Mouse (Mus musculus): ENCODE data around the gene Galnt4.

The Galnt4 gene

DNA sequence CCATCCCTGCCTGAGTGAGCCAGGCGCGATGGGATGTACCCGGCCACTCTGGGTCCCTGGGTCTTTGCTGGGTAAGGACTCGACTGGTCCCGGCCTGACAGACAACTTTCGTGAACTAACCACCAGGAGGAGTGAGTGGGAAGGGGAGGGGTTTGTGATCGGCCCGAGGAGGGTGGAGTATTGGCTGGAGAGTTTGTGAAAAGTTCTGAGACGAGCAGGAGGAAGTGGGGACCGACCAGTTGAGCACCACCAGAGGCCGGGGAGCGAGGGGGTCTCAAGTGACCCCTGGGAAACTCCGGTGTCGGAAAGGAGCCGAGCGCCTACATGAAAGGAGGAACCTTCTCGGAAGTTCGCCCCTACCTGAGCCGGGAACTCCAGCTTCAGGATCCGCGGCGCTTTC, at the start of gene Galnt4:
Galnt4 (plus strand) TSS at position 196 of the 400 bp plus-strand sequence.
- DNase-seq (ENCODE audit: low spot score in 2 of 2) = peak; percentile 60 to 76

DNA sequence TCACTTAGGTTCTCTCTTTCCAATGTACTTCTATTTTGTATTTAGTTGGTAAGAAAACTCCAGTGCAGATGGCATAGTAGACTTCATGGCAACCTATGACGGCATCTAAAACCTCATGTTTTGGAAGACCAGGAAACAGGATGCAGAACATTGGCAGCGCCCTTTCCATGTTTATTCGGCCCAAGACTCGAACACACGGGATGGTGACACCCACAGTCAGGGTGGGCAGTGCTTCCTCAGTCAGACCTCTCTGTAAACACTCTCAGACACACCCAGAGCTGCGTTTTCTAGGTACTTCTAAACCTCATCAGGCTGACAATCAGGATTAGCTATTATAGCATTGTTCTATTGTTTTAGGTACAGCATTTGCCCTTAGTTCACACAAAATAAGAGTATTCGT, 47.4 kb upstream of the Galnt4 start:
- DNase-seq (ENCODE audit: low spot score in 2 of 2) = no peak

DNA sequence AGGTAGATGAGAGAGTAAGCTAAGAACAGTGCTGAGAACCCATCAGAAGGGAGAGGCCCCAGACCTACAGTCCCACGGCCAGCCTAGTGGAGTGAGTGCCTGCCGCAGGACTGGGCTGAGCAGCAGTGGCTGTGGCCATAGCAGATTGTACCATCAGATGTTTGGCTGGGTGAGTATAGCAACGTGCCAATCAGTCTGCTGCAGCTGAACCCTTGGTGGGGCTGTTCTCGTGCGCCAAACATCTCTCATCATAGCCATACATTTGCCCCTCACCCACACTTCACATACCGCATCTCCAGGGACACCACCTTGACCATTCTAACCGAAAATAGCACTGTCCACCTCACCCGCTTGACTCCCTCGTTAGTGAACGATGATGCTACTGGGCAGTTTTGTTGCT, 46.5 kb upstream of the Galnt4 start:
- no peak for DNase-seq (ENCODE audit: low spot score in 2 of 2)

DNA sequence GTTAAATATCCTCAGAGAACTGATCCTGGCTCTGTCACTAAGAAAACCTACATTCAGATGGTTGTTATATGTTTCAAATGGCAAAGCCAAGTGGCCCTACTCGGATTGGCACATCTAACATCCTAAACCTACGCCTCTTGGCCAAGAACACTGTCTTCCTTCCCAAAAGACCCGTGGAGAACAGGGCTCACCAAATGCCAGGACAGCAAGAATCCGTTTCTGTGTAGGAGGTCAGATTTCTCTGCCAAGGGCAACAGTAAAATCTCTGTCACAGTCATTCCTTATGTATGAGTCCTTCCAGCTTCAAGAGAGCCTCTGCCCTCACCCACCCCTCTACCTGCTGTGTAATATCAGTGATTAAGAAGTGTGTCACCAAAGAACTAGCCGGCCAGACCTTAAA, 45.4 kb upstream of the Galnt4 start:
- no peak for DNase-seq (ENCODE audit: low spot score in 2 of 2)

DNA sequence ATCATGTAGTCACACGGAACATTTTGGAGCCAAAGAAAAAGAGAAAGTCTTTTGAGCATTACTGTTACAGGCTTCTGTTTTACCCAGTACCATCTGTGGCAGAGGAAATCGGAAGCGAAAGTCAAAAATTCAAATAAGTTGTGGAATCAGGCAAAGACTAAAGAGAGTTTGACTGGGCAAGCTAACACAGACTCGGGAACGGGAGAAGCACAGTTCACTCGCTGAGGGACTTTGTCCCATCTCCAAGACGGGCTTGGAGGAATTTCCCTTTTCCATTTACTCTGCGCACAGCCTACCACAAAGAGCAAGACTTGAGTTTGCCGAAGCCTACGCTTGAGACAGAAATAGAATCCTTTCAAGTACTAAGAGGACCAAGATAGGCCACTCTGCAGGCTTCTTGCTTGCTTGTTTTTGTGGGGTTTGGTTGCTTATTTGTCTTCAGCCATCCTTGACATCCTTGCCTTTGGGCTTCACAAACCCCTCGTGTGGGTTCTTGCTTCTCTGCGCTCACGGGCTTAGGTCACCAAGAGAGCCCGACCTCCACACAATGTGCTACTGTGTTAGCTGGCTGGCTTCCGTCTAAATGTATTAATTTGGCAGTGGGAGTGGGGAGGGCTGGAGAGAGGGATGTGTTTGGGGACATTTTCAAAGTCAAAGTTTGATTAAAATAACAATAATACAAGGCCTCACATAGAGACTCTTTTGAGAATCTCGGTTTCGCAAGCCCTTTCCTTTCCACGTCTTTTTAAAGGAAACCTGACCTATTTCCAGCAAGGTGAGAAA, 31.7 kb upstream of the Galnt4 start:
- DNase-seq (ENCODE audit: low spot score in 2 of 2) = no peak

DNA sequence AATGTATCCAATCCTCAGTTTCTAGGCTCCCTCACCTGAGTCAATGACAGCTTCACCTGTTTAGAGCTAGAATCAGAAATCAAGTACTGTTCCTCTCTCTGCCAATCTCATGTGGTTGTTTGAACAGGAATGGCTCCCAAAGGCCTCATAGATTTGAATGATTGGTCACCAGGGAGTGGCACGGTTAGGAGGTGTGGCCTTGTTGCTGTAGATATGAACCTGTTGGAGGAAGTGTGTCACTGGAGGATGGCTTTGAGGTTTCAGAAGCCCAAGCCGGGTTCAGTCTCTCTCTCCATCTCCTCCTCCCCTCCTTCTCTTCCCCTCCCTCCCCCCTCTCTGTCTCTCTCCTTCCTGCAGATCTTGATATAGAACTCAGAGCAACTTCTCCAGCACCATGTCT, 29.3 kb upstream of the Galnt4 start:
- no peak for DNase-seq (ENCODE audit: low spot score in 2 of 2)

DNA sequence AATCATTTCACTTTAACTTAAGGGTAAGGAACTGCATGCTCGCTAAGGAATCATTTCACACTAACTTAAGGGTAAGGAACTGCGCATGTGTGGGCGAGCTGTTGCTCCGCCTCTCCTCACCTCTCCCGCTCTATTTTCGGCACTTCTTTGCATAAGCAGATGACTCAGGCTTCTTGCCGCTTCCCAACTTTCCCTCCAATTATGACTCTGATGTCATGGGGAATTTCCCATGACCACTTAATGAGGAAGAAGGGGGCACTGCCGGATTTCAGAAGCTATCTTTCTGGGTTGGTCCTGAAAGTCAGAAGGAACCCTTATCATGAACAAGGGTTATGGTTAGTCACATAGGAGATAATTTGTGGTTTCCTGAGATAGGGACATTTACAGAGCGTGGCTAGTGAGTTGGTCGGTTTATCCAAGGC, 26.4 kb upstream of the Galnt4 start:
- DNase-seq (ENCODE audit: low spot score in 2 of 2) = no peak

DNA sequence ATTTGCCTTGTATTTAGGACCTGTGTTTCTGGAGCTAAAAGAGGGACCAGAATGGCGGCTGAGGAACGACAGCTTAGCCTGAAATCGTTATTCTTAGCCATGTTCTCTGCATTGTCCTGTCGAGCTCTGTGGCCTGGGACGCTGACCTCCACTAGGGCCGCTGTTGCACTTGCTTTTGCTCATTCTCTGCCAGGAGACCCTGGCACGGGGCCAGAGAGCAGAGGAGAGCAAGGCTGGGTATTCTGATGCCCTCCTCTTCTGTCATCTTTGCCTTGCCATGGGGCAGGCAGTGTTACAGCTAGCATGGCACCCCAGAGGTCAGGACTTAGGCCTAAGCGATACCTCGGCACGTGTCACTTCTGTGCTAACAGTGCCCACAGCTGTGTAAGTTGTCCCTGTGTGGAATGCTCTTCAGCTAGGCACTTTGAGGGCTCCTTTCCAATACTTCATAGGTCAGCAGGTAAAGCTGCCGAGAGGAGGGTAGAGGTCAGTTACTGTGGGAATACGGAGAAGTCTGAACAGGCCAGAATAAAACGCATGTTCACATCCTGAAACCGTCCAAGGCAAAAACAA, 24.4 kb upstream of the Galnt4 start:
- no peak for DNase-seq (ENCODE audit: low spot score in 2 of 2)

DNA sequence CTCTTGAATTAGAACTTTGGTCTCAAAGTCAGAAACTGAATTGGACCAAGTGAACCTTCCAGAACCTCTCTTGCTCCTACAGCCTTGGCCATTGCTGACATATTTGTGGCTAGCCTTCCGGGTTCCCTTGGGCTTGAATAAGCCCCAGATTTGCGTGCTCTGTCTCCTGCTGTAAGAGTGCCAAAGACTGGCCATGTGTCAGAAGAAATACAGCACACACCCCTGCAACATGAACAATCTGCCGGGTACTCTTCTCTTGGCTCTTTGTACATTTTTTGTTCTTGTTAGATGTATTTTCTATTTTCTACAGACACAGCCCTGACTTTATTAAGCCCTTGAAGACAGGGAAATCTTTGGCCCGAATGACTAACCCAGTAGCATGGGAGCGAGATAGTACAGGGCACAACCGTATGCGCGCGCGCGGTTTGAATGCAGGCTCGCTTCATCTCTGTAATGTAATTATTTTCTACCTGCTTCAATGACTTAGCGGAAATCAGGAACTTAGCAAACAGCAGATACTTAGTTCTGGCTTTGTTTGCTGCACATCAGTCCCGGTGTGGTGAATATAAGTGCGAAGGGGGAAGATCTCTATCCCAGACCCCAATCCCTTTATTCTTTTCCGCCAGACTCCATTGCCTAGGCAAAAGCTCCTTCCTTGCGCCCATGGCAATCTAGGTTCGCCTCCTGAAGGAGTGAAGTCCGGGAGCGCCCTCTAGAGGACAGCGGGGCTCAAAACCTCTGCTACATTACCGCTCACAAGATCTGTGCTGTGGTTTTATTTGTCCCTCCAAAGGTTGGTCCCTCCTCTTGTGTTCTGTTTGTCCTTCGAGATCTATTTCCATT, 23.3 kb upstream of the Galnt4 start:
- peak; percentile 40 to 68 for DNase-seq (ENCODE audit: low spot score in 2 of 2)

DNA sequence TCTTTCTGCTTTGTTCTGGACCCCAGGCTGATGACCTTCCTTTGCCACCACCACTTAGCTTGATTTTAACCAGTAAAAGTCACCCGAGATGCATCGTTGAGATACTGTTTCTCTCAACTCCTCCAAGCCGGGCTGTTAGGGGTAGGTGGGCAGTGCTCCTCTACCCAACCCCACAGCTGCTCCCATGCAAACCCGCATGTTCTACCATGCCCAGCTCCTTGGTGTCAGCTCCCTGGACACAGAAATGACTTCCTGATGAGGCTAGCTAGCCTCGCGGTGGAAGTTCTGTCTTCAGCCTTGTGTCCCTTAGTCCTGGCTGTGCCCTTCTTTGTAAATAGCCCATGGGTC, 22.7 kb upstream of the Galnt4 start:
- DNase-seq (ENCODE audit: low spot score in 2 of 2) = no peak

DNA sequence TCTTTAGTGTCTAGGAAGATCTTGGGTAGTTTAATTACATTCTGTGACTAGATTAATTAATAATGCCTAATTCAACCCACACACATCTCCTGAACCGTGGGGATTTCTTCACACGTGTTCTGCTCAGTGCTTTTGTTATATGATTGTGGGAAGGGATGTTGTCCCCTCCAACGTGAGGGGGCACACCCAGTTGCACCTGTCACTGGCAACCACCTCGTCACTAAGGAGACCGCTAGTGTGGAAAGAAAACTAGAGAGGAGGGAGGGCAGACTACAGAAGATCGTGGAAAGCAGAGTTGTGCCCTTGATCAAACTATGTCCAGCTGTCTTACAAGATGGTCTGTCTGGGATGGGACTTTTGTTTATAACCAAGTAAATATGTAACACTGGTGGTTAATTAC, 21.9 kb upstream of the Galnt4 start:
- DNase-seq (ENCODE audit: low spot score in 2 of 2) = no peak

DNA sequence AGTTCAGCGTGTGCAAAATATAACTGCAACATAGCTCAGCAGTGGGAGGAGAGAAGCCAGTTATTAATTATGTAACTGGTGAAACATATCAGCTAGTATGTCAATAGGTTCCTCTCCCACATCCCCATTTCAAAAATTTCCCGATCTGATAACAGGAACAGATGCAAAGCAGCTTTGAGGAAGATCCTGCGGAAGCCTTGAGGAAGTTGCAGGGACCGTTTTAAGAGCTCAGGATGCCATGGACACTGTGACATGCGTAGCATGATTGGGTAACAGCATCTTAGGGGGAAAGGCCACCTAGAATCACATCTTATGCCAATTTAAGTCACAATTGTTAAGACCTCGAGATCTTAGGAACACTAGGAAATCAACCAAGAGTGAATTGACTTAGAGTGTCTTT, 18.1 kb upstream of the Galnt4 start:
- no peak for DNase-seq (ENCODE audit: low spot score in 2 of 2)

DNA sequence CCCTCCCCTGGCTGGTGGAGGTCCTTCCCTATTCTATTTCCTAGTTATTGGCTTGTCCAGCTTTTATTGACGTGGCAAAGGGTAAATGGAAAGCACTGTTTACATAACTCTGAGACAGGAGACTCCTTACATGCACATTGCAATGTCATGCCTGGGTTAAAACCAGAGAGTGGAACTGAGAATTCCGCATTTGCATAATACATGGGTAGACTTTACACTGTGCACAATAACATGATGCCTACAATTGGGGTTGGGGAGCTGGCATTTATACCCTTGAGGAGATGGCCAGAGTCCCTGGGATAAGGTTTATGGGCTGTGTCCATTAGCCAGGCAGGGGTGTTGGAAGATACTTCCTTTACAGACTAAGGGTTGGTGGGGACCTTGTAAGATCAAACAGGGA, 14.6 kb upstream of the Galnt4 start:
- DNase-seq (ENCODE audit: low spot score in 2 of 2) = no peak

DNA sequence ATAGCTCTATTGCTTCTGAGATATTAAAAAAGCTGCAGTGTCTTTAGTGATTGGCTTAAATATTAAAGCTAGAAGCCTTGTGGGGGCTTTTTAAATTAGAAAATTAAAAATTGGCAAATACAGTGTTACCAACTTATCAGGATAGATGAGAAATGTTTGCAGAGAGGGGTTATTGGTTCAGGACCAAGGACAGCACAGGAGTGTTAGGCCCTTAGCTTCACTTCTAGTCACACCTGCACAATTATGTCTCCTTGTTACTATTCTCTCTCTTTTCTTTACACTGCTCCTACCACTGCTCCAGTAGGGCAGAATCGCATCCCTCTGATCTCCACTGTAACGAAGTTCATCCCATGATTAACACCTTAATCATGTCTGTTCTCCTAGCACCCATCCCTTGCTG, 12.8 kb upstream of the Galnt4 start:
- no peak for DNase-seq (ENCODE audit: low spot score in 2 of 2)

DNA sequence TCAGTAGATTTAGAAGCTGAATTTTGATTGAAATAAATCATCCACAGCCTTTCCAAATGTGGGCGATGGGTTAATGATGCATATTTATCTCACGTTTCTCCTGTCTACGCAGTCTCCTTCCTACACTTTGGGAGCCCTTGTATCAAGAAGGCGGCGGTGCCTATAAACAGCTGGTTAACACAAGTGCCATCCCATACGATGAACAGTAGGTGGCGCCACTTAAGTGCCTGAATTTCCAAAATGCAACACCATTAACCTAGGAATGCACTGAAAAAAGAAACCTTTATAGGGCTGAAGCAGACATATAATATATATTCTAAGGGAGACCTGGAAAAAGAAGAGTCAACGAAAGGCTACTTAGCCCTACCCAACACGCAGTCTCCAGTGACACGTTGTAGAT, 10.6 kb upstream of the Galnt4 start:
- peak in 1 of 2 experiments; percentile 42 for DNase-seq (ENCODE audit: low spot score in 2 of 2)

DNA sequence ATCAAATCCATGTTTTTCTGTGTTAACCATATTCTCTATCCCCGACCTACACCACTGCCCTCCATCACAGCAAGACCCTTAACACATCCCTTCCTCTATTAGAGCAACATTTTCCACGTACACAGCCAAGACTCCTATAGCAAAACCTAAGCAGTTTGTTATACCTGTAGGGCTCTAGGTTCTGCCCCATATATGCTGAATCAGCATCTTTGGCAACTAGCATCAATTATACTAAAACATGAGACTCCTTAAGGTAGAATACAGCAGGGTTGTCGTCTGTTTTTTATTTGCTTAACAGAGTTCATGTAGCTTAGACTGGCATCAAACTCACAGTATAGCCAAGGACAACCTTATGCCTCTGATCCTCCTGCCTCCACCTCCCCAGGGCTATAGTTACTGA, 2.4 kb upstream of the Galnt4 start:
- no peak for DNase-seq (ENCODE audit: low spot score in 2 of 2)

DNA sequence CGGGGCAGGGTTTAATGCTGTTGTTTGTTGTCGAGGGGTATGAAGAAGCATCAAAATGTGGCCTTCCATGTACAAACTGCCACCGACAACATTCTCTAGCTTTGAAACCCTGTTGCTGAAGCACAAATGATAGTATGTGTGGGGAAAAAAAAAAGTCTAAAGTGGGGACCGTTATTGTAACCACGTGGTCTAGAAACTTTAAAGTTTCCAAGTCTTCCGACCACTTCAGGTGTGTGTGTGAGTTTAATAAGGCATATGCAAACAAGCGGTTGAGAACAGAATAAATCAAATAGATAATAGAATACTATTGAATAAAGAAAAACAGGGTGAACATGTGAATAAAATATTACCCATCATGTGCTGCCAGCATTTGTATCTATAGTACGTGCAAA, 1.7 kb upstream of the Galnt4 start:
- no peak for DNase-seq (ENCODE audit: low spot score in 2 of 2)

DNA sequence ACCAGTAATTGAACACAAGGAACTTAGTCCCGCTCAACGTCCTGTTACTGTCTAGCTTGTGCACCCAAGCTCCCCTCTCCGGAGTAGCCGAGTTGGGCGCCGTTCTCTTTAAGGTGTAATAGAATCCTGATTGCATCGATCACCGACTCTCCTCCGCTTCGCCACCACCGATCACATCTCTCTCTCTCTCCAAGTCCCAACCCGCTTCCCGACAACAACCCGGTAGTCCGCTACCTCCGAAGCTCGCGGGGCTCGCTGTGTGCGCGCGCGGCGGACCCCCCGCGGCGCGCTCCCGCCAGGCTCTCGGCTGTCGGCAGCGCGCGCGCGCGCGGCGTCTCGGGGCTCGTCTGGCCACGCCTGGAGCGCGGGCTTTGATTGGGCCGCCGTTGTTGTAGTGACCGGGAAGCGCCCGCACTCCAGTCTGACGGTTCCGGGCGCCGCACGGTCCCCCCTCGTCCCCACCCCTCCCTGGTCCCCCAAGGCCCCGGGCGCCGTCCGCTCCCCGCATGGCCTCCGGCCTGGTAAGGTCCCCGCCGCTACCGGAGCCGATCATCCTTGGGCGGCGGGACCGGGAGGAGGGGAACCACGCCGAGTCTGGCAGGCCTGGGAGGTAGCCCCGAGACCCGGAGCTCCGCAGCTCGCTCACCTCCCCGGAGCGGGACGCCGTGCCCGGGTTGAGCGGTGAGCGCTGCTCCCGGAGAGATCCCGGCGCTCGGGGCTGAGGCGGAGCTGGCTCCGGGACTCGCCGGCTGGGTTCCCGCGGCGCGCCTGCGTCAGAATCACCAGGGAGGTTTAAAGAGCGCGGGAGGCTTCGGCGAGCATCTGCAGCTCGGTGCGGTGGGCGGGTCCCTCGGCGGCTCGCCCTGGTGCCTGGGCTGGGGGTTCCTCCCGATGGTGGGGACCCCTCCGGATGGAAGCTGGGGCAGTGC, 992 bp upstream of the Galnt4 start, which contains the start of gene Poc1b:
Poc1b (plus strand) TSS at position 334 of the 929 bp plus-strand sequence.
- DNase-seq (ENCODE audit: low spot score in 2 of 2) = peak; percentile 63 to 73

DNA sequence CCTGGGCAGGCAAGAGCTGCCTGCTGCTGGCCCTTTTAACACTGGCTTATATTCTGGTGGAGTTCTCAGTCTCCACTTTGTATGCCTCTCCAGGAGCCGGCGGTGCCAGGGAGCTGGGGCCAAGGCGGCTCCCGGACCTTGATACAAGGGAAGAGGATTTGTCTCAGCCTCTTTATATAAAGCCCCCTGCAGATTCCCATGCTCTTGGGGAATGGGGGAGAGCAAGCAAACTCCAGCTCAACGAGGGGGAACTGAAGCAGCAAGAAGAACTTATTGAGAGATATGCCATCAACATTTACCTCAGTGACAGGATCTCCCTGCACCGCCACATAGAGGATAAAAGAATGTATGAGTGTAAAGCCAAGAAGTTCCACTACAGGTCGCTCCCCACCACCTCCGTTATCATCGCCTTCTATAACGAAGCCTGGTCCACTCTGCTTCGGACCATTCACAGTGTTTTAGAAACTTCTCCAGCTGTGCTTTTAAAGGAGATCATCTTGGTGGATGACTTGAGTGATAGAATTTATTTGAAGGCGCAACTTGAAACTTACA, 548 bp downstream of the Galnt4 start:
- DNase-seq (ENCODE audit: low spot score in 2 of 2) = no peak

DNA sequence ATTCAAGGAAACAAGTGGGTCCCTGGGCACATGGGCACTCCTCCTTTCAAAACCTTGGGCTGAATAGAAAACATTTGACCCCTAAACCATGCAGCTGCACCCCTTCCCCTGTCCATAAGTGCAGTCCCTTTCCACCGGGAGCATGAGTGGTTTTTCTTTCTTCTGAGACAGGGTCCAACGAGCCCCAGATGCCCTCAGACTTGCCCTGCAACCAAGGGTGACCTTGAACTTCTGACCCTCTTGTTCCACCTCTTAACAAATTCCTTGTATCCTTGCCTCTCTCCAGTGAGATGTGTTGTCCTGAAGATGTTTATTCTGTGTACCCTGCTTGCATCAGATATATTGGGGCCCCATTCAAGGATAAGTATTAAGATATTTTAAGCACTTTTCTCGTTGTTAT, 5.6 kb downstream of the Galnt4 start:
- DNase-seq (ENCODE audit: low spot score in 2 of 2) = no peak

DNA sequence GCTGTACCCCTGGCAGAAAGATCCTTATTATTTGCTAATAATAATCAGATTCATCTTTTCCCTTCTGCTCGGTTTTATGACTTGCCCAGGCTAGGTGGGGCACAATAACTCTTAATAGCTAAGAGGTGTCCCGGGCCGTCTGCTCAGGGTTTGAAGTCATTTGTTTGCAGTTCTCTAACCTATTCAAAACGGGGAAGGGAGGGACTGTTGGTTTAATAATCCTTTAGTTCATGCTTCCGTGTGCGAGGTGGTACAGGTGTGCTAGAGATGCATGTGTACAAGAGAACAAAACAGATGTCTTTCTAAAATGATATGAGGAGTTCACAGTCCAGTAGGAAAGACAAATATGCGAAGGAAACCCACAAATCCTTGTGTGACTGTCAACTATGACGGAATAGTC, 6.3 kb downstream of the Galnt4 start:
- no peak for DNase-seq (ENCODE audit: low spot score in 2 of 2)

Measured in spleen, postnatal 14 days (tissue).